ENCODE assay signal across 8 mouse cellular contexts in the genomic region with DNA sequence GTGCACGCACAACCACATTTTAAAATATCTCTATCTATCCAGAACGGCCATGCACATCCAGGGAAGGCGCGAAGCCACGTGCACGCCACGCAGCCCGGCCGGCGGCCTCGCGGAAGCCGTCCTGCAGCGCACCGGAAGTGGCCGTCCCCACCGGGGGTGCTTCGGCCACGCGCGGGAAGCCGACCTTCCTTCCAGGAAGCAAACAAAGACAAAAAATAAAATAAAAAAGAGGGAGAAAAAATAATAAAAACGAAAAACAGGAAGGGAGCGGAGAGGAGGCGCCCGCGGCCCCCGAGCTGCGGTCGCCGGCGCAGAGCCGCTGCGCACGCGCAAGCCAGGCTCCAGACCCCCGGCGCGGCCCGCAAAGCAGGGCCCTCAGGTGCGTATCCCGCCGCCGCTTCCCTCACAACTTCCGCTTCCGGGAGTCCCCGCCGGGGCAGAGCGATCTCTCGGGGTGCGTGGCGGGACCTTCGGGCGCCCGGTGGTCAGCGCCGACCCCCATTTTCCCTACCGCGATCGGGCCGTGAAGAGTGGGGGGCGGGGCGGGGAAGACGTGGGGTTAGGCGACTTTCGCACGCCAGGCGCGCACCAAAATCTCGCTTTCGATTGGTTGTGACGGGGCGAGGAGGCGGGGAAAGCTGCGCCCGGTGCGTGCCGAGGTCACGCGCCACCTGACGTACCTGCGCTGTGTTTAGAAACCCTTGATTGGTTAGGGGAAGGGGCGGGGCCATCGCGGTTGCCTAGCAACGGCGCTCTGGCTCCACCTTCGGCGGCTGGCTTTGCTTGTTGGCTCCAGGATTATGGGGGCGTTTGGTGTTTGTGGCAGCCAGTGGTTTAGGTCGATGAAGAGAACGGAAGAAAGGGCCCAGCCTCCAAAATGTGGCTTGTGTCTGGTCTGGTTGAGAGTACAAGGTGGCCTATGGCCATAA. TPM values are rescaled to one million over a fixed set of nuclear protein-coding genes. Genes with fewer than 3 reads are reported as not detected.
DNase-seq lines count a peak whose midpoint lies in the region; ATAC-seq lines count a peak whose summit lies in the region.

A gene (plus strand): TSS at position 140 of the 929 bp plus-strand sequence.

- WGBS in heart, embryonic 13.5 days, result under 1% methylated on average over 90 of the region's 92 CpGs
- WGBS in liver, embryonic 12.5 days (ENCODE audit: insufficient replicate concordance), result under 1% methylated on average over 92 of the region's 92 CpGs
- under 1% methylated on average over 92 of the region's 92 CpGs for WGBS in stomach, embryonic 15.5 days

- peak; percentile 99 for ATAC-seq in erythroid progenitor cell, adult 5-6 weeks (replicated peaks; ENCODE audit: low FRiP score, poor library complexity, severe bottlenecking)
- ATAC-seq in heart, embryonic 13.5 days (ENCODE audit: extremely low read depth, insufficient number of reproducible peaks, low FRiP score, low TSS enrichment), result peak; percentile 98
- ATAC-seq in liver, embryonic 12.5 days, result peak; percentile 94
- peak; percentile 97 for ATAC-seq in stomach, embryonic 15.5 days (ENCODE audit: insufficient read depth, low FRiP score, low read depth)

- H3K4me3 ChIP-seq in heart, embryonic 13.5 days, result peak within 1 kb of the TSS; percentile 86
- peak within 1 kb of the TSS; percentile 87 for H3K4me3 ChIP-seq in liver, embryonic 12.5 days
- H3K4me3 ChIP-seq in stomach, embryonic 15.5 days (replicated peaks), result peak within 1 kb of the TSS; percentile 69

- H3K9me3 ChIP-seq in heart, embryonic 13.5 days, result peaks cover 3% of the 10 kb centered on the region; the same call in 1 of the 2 replicates
- H3K9me3 ChIP-seq in liver, embryonic 12.5 days (replicated peaks), result no peaks in the 10 kb centered on the region
- no peaks in the 10 kb centered on the region for H3K9me3 ChIP-seq in stomach, embryonic 15.5 days

- DNase-seq in CD4-positive helper T cell, adult 2 months (ENCODE audit: low read depth, low spot score), result peak; percentile 100
- DNase-seq in brain, embryonic 18.5 days (ENCODE audit: low read depth, low spot score), result peak; percentile 96
- DNase-seq in kidney, postnatal 10 days, result peak; percentile 99
- peak; percentile 99 for DNase-seq in natural killer cell, adult 2 months (ENCODE audit: low spot score in 2 of 2)

- H3K9ac ChIP-seq in heart, embryonic 13.5 days, result peak within 1 kb of the TSS; percentile 93
- peak within 1 kb of the TSS; percentile 91 for H3K9ac ChIP-seq in liver, embryonic 12.5 days
- H3K9ac ChIP-seq in stomach, embryonic 15.5 days, result peak within 1 kb of the TSS; percentile 63

- no peaks in the 10 kb centered on the region for H3K27me3 ChIP-seq in heart, embryonic 13.5 days (replicated peaks)
- no peaks in the 10 kb centered on the region for H3K27me3 ChIP-seq in liver, embryonic 12.5 days (replicated peaks)
- no peaks in the 10 kb centered on the region for H3K27me3 ChIP-seq in stomach, embryonic 15.5 days (replicated peaks)

- no peaks in the 10 kb centered on the region for H3K36me3 ChIP-seq in heart, embryonic 13.5 days
- H3K36me3 ChIP-seq in liver, embryonic 12.5 days, result no peaks in the 10 kb centered on the region
- no peaks in the 10 kb centered on the region for H3K36me3 ChIP-seq in stomach, embryonic 15.5 days

- peak within 1 kb of the TSS; percentile 93 for H3K27ac ChIP-seq in heart, embryonic 13.5 days (replicated peaks)
- peak within 1 kb of the TSS; percentile 90 for H3K27ac ChIP-seq in liver, embryonic 12.5 days
- H3K27ac ChIP-seq in stomach, embryonic 15.5 days, result peak within 1 kb of the TSS; percentile 94

- H3K4me2 ChIP-seq in heart, embryonic 13.5 days, result peak within 1 kb of the TSS; percentile 89
- H3K4me2 ChIP-seq in liver, embryonic 12.5 days, result peak within 1 kb of the TSS; percentile 88
- peak within 1 kb of the TSS; percentile 85 for H3K4me2 ChIP-seq in stomach, embryonic 15.5 days

- peaks cover 18% of the 10 kb centered on the region for H3K4me1 ChIP-seq in heart, embryonic 13.5 days
- H3K4me1 ChIP-seq in liver, embryonic 12.5 days, result peaks cover 42% of the 10 kb centered on the region
- H3K4me1 ChIP-seq in stomach, embryonic 15.5 days, result peaks cover 19% of the 10 kb centered on the region

RNA-seq across cellular contexts. Expression of the gene that starts here (rescaled TPM):
- 1.3 TPM in 1 of 2 replicates, not detected in the other for total RNA-seq in erythroid progenitor cell, adult 5-6 weeks (2015; ENCODE audit: low replicate concordance)
- 0.53 and 2.7 TPM in 2 replicates for total RNA-seq in erythroid progenitor cell, adult 5-6 weeks (2017; ENCODE audit: low replicate concordance)
- polyA plus RNA-seq in heart, embryonic 13.5 days (2015; fragmentation: Nextera tagmentation; extraction: Ambion mirVana), result 5.8 and 6.3 TPM in 2 replicates
- 2.4 and 3.2 TPM in 2 replicates for polyA plus RNA-seq in liver, embryonic 12.5 days (2016; fragmentation: Nextera tagmentation; extraction: Ambion mirVana)
- 7.7 and 8.2 TPM in 2 replicates for polyA plus RNA-seq in stomach, embryonic 15.5 days (2015; fragmentation: Nextera tagmentation; extraction: Ambion mirVana)

Comparison
In these comparisons a context has a peak if more than half of its experiments do, and no peak if none do; other contexts are left out.
1. Peak in every context shown above with its lines: DNase-seq, ATAC-seq, H3K4me3 ChIP-seq and H3K27ac ChIP-seq.